Mouse (Mus musculus): Measurements from ENCODE around the gene Clstn2. TPM values are rescaled to one million over a fixed set of nuclear protein-coding genes. Genes with fewer than 3 reads are reported as not detected.

Gene Clstn2
- polyA plus RNA-seq, 1 experiment from 2014 or later, result 1.1 TPM

GRCm38 (mm10) chr9:97826077-97826947, 206.7 kb downstream of the Clstn2 start:
- H3K4me2 ChIP-seq (ENCODE audit: low read length), result no peak overlapping the region
- WGBS, result 42% methylated on average over 16 of the region's 16 CpGs
- peak; percentile 51 for DNase-seq (ENCODE audit: low spot score)
- H3K4me1 ChIP-seq (replicated peaks; ENCODE audit: control insufficient read depth, insufficient read depth, low read length), result peaks cover 3% of the 10 kb centered on the region
- no peak overlapping the region for H3K27ac ChIP-seq (ENCODE audit: low read depth)
- no peak overlapping the region for H3K9ac ChIP-seq (ENCODE audit: low read length)
- H3K36me3 ChIP-seq (ENCODE audit: control insufficient read depth, insufficient read depth, low read length), result no peaks in the 10 kb centered on the region
- no peaks in the 10 kb centered on the region for H3K27me3 ChIP-seq (replicated peaks; ENCODE audit: control insufficient read depth, insufficient read depth, low read length)
- H3K9me3 ChIP-seq (ENCODE audit: control insufficient read depth, low read length), result no peaks in the 10 kb centered on the region
- no peak overlapping the region for H3K4me3 ChIP-seq (ENCODE audit: low read depth, low read length)
- no peak for ATAC-seq (replicated peaks; ENCODE audit: low FRiP score, low TSS enrichment, low read depth)

- no peak overlapping the region for H3K4me2 ChIP-seq (ENCODE audit: low read length)
- H3K27me3 ChIP-seq (replicated peaks; ENCODE audit: control insufficient read depth, insufficient read depth, low read length), result no peaks in the 10 kb centered on the region
- H3K4me3 ChIP-seq (ENCODE audit: low read depth, low read length), result no peak overlapping the region
- DNase-seq (ENCODE audit: low spot score) (no peak), ATAC-seq (replicated peaks; ENCODE audit: low FRiP score, low TSS enrichment, low read depth) (no peak)
- no peak overlapping the region for H3K9ac ChIP-seq (ENCODE audit: low read length)
- no peaks in the 10 kb centered on the region for H3K9me3 ChIP-seq (ENCODE audit: control insufficient read depth, low read length)
- H3K36me3 ChIP-seq (ENCODE audit: control insufficient read depth, insufficient read depth, low read length), result no peaks in the 10 kb centered on the region
- no peaks in the 10 kb centered on the region for H3K4me1 ChIP-seq (replicated peaks; ENCODE audit: control insufficient read depth, insufficient read depth, low read length)
- H3K27ac ChIP-seq (ENCODE audit: low read depth), result no peak overlapping the region
- WGBS, result 73% methylated on average over 4 of the region's 4 CpGs
Observed at GRCm38 (mm10) chr9:97817116-97817515, 215.9 kb downstream of the Clstn2 start.

GRCm38 (mm10) chr9:97816143-97816805, 216.7 kb downstream of the Clstn2 start:
- Histone ChIP-seq H3K9me3 (ENCODE audit: control insufficient read depth, low read length) (no peaks in the 10 kb centered on the region), H3K4me2 (ENCODE audit: low read length) (no peak overlapping the region), H3K27ac (ENCODE audit: low read depth) (no peak overlapping the region), H3K27me3 (replicated peaks; ENCODE audit: control insufficient read depth, insufficient read depth, low read length) (no peaks in the 10 kb centered on the region), H3K36me3 (ENCODE audit: control insufficient read depth, insufficient read depth, low read length) (no peaks in the 10 kb centered on the region), H3K4me3 (ENCODE audit: low read depth, low read length) (no peak overlapping the region), H3K4me1 (replicated peaks; ENCODE audit: control insufficient read depth, insufficient read depth, low read length) (no peaks in the 10 kb centered on the region), H3K9ac (ENCODE audit: low read length) (no peak overlapping the region)
- DNase-seq (ENCODE audit: low spot score) (no peak), ATAC-seq (replicated peaks; ENCODE audit: low FRiP score, low TSS enrichment, low read depth) (no peak)
- WGBS, result 73% methylated on average over 3 of the region's 3 CpGs

GRCm38 (mm10) chr9:97813157-97813556, 219.8 kb downstream of the Clstn2 start:
- Histone ChIP-seq H3K4me2 (ENCODE audit: low read length) (no peak overlapping the region), H3K36me3 (ENCODE audit: control insufficient read depth, insufficient read depth, low read length) (no peaks in the 10 kb centered on the region), H3K27me3 (replicated peaks; ENCODE audit: control insufficient read depth, insufficient read depth, low read length) (no peaks in the 10 kb centered on the region), H3K27ac (ENCODE audit: low read depth) (no peak overlapping the region), H3K4me1 (replicated peaks; ENCODE audit: control insufficient read depth, insufficient read depth, low read length) (no peaks in the 10 kb centered on the region), H3K4me3 (ENCODE audit: low read depth, low read length) (no peak overlapping the region), H3K9me3 (ENCODE audit: control insufficient read depth, low read length) (no peaks in the 10 kb centered on the region), H3K9ac (ENCODE audit: low read length) (no peak overlapping the region)
- WGBS, result 33% methylated on average over 3 of the region's 3 CpGs
- DNase-seq (ENCODE audit: low spot score) (no peak), ATAC-seq (replicated peaks; ENCODE audit: low FRiP score, low TSS enrichment, low read depth) (no peak)

- no peak for ATAC-seq (replicated peaks; ENCODE audit: low FRiP score, low TSS enrichment, low read depth)
- 82% methylated on average over 5 of the region's 5 CpGs for WGBS
Observed at GRCm38 (mm10) chr9:97807031-97807430, 225.9 kb downstream of the Clstn2 start.

GRCm38 (mm10) chr9:97793661-97794060, 239.3 kb downstream of the Clstn2 start:
- H3K27ac ChIP-seq (ENCODE audit: low read depth), result no peak overlapping the region
- H3K4me3 ChIP-seq (ENCODE audit: low read depth, low read length), result no peak overlapping the region
- 66% methylated on average over 8 of the region's 8 CpGs for WGBS
- H3K36me3 ChIP-seq (ENCODE audit: control insufficient read depth, insufficient read depth, low read length), result no peaks in the 10 kb centered on the region
- no peak overlapping the region for H3K9ac ChIP-seq (ENCODE audit: low read length)
- DNase-seq (ENCODE audit: low spot score) (no peak), ATAC-seq (replicated peaks; ENCODE audit: low FRiP score, low TSS enrichment, low read depth) (no peak)
- H3K4me2 ChIP-seq (ENCODE audit: low read length), result no peak overlapping the region
- no peaks in the 10 kb centered on the region for H3K9me3 ChIP-seq (ENCODE audit: control insufficient read depth, low read length)
- no peaks in the 10 kb centered on the region for H3K4me1 ChIP-seq (replicated peaks; ENCODE audit: control insufficient read depth, insufficient read depth, low read length)
- no peaks in the 10 kb centered on the region for H3K27me3 ChIP-seq (replicated peaks; ENCODE audit: control insufficient read depth, insufficient read depth, low read length)

More at GRCm38 (mm10) chr9:97807031-97807430, 225.9 kb downstream of the Clstn2 start:
- no peak for DNase-seq (ENCODE audit: low spot score)
- no peaks in the 10 kb centered on the region for H3K4me1 ChIP-seq (replicated peaks; ENCODE audit: control insufficient read depth, insufficient read depth, low read length)
- H3K36me3 ChIP-seq (ENCODE audit: control insufficient read depth, insufficient read depth, low read length), result no peaks in the 10 kb centered on the region
- H3K27ac ChIP-seq (ENCODE audit: low read depth), result no peak overlapping the region
- H3K9ac ChIP-seq (ENCODE audit: low read length), result no peak overlapping the region
- no peaks in the 10 kb centered on the region for H3K9me3 ChIP-seq (ENCODE audit: control insufficient read depth, low read length)
- H3K4me3 ChIP-seq (ENCODE audit: low read depth, low read length), result no peak overlapping the region
- no peak overlapping the region for H3K4me2 ChIP-seq (ENCODE audit: low read length)
- H3K27me3 ChIP-seq (replicated peaks; ENCODE audit: control insufficient read depth, insufficient read depth, low read length), result no peaks in the 10 kb centered on the region

GRCm38 (mm10) chr9:97788151-97788670, 244.8 kb downstream of the Clstn2 start:
- Histone ChIP-seq H3K36me3 (ENCODE audit: control insufficient read depth, insufficient read depth, low read length) (no peaks in the 10 kb centered on the region), H3K9ac (ENCODE audit: low read length) (no peak overlapping the region), H3K27me3 (replicated peaks; ENCODE audit: control insufficient read depth, insufficient read depth, low read length) (no peaks in the 10 kb centered on the region), H3K4me3 (ENCODE audit: low read depth, low read length) (no peak overlapping the region), H3K9me3 (ENCODE audit: control insufficient read depth, low read length) (no peaks in the 10 kb centered on the region), H3K27ac (ENCODE audit: low read depth) (no peak overlapping the region), H3K4me1 (replicated peaks; ENCODE audit: control insufficient read depth, insufficient read depth, low read length) (no peaks in the 10 kb centered on the region), H3K4me2 (ENCODE audit: low read length) (no peak overlapping the region)
- 65% methylated on average over 5 of the region's 5 CpGs for WGBS
- ATAC-seq (replicated peaks; ENCODE audit: low FRiP score, low TSS enrichment, low read depth) (no peak), DNase-seq (ENCODE audit: low spot score) (no peak)

GRCm38 (mm10) chr9:97780032-97780616, 252.9 kb downstream of the Clstn2 start:
- H3K27ac ChIP-seq (ENCODE audit: low read depth), result no peak overlapping the region
- no peak overlapping the region for H3K9ac ChIP-seq (ENCODE audit: low read length)
- no peaks in the 10 kb centered on the region for H3K27me3 ChIP-seq (replicated peaks; ENCODE audit: control insufficient read depth, insufficient read depth, low read length)
- H3K4me2 ChIP-seq (ENCODE audit: low read length), result no peak overlapping the region
- no peaks in the 10 kb centered on the region for H3K36me3 ChIP-seq (ENCODE audit: control insufficient read depth, insufficient read depth, low read length)
- 39% methylated on average over 5 of the region's 5 CpGs for WGBS
- H3K4me1 ChIP-seq (replicated peaks; ENCODE audit: control insufficient read depth, insufficient read depth, low read length), result no peaks in the 10 kb centered on the region
- H3K9me3 ChIP-seq (ENCODE audit: control insufficient read depth, low read length), result no peaks in the 10 kb centered on the region
- no peak for ATAC-seq (replicated peaks; ENCODE audit: low FRiP score, low TSS enrichment, low read depth)
- no peak overlapping the region for H3K4me3 ChIP-seq (ENCODE audit: low read depth, low read length)
- DNase-seq (ENCODE audit: low spot score), result no peak
